Mouse (Mus musculus): ENCODE results near the gene Kank1. TPM values are rescaled to one million over a fixed set of nuclear protein-coding genes. Genes with fewer than 3 reads are reported as not detected.

Gene Kank1
- polyA plus RNA-seq, 1 experiment from 2014 or later, result 12.2 TPM

DNA sequence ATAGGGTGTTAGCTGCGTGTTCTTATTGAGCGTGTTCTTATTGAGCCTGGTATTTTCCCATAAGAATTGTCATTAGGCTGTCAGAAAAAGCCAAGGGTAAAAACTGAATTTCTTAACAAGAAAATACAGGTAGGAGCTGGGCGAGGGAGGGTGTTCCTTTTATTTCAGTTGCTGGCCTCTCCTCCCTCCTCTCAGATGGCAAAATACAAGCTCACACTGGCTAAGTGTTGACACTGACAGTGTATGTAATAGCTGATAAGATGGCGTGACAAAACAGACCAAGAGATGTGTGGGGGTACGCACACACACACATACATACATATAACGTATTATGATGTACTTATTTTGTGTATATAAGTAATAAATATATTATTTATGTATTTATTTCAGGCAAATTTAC, 145.7 kb downstream of the Kank1 start:
- no peak overlapping the region for H3K4me3 ChIP-seq (replicated peaks; ENCODE audit: low read length)
- H3K27me3 ChIP-seq (ENCODE audit: control insufficient read depth, insufficient read depth, low read length), result no peaks in the 10 kb centered on the region
- peaks cover 9% of the 10 kb centered on the region for H3K4me1 ChIP-seq (replicated peaks; ENCODE audit: control insufficient read depth, insufficient read depth, low read length)
- no peak overlapping the region for H3K4me2 ChIP-seq (replicated peaks)
- ATAC-seq (ENCODE audit: low FRiP score), result no peak
- no peak overlapping the region for H3K9ac ChIP-seq
- no peaks in the 10 kb centered on the region for H3K9me3 ChIP-seq (ENCODE audit: control insufficient read depth, low read length)
- no peak for DNase-seq (ENCODE audit: low spot score)
- no peaks in the 10 kb centered on the region for H3K36me3 ChIP-seq (replicated peaks; ENCODE audit: control insufficient read depth, insufficient read depth)
- H3K27ac ChIP-seq, result no peak overlapping the region
- 75% methylated on average over 6 of the region's 6 CpGs for WGBS

DNA sequence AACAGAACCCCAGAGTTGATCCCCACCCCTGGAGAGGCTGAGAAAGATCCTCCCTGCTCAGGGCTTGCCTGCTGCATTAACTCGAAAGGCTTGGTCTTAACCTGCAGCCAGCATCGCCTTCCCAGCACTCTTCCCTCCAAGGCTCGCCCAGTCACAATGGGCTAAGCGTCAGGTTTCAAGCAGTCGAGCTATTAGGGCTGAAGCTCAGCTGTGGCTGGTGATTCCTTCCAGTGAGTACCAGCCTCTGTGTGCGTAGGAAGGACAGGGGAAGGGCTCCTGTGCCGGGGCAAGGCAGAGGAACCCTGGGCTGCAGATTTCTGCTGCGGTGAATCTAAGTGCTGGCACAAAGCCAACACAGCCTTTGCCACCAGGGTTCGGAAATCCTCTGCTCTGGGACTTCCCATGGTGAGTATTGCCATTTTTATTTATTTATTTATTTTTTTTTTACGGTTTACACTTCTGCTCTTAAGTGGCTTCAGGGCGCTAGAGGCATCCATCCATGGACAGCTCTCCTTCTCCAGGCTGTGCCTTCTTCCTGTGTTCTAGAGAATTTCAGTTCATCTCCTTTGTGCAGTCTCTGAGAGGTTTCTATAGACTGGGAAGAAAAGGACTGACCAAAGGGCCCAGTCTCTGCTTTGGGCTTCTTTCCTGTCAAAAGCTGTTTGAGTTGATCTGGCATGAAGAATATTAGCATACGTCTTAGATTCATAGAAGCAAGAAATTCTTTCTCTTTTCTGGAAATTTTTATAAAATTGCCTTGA, 146.8 kb downstream of the Kank1 start:
- no peak overlapping the region for H3K4me3 ChIP-seq (replicated peaks; ENCODE audit: low read length)
- no peak overlapping the region for H3K9ac ChIP-seq
- ATAC-seq (ENCODE audit: low FRiP score) (no peak; the same call in 1 of the 2 replicates), DNase-seq (ENCODE audit: low spot score) (no peak)
- peaks cover 9% of the 10 kb centered on the region for H3K4me1 ChIP-seq (replicated peaks; ENCODE audit: control insufficient read depth, insufficient read depth, low read length)
- no peaks in the 10 kb centered on the region for H3K27me3 ChIP-seq (ENCODE audit: control insufficient read depth, insufficient read depth, low read length)
- H3K9me3 ChIP-seq (ENCODE audit: control insufficient read depth, low read length), result no peaks in the 10 kb centered on the region
- H3K36me3 ChIP-seq (replicated peaks; ENCODE audit: control insufficient read depth, insufficient read depth), result no peaks in the 10 kb centered on the region
- WGBS, result 15% methylated on average over 12 of the region's 12 CpGs
- H3K27ac ChIP-seq, result no peak overlapping the region
- 0 out of 2 replicates have a peak overlapping the region, but pooled peaks have one; percentile 5 for H3K4me2 ChIP-seq (replicated peaks)

GRCm38 (mm10) chr19:25385981-25386380, 149.2 kb downstream of the Kank1 start:
- Histone ChIP-seq H3K4me1 (replicated peaks; ENCODE audit: control insufficient read depth, insufficient read depth, low read length) (peaks cover 9% of the 10 kb centered on the region), H3K9me3 (ENCODE audit: control insufficient read depth, low read length) (no peaks in the 10 kb centered on the region), H3K4me3 (replicated peaks; ENCODE audit: low read length) (no peak overlapping the region), H3K27ac (no peak overlapping the region), H3K27me3 (ENCODE audit: control insufficient read depth, insufficient read depth, low read length) (no peaks in the 10 kb centered on the region), H3K36me3 (replicated peaks; ENCODE audit: control insufficient read depth, insufficient read depth) (no peaks in the 10 kb centered on the region), H3K9ac (no peak overlapping the region), H3K4me2 (replicated peaks) (no peak overlapping the region)
- 74% methylated on average over 8 of the region's 8 CpGs for WGBS
- ATAC-seq (ENCODE audit: low FRiP score) (no peak), DNase-seq (ENCODE audit: low spot score) (no peak)

DNA sequence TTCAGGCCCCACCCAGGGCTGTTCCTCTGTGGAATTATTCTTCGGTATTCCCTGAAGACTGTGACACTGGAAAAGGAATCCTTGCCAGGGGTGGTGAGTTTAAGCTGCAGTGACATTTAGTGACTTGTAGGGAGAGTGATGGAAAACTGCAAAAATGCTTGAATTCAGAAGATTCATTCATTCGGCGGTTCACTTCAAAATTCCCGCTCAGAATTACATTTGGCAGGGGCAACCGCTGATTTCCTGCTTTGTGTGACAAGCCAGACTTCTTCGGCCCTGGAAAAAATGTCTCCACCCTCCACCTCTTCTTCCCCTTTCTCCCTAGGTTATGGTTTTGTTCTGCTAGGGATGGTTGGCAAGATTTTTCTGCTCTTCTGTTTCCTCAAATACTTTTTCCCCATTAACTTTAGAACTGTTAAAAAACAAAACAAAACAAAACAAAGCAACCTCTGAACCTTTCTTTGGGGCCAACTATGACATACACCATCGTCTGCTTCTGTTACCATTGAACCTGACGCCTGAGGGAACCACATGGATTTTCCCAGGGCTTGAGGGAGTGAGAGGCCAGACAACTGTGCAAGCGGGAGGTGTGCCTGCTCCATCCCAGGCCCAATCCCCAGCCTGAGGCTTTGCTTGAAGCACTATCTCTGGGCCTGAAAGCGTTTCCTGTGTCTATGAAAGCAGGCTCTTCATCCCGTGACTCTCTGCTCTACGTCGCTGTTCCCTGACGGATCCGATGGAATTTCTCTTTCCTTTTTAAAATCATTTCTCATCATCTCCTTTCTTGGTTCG, 150.1 kb downstream of the Kank1 start:
- DNase-seq (ENCODE audit: low spot score) (no peak), ATAC-seq (ENCODE audit: low FRiP score) (no peak)
- Histone ChIP-seq H3K4me2 (replicated peaks) (no peak overlapping the region), H3K27ac (no peak overlapping the region), H3K27me3 (ENCODE audit: control insufficient read depth, insufficient read depth, low read length) (no peaks in the 10 kb centered on the region), H3K9me3 (ENCODE audit: control insufficient read depth, low read length) (no peaks in the 10 kb centered on the region), H3K36me3 (replicated peaks; ENCODE audit: control insufficient read depth, insufficient read depth) (no peaks in the 10 kb centered on the region), H3K9ac (no peak overlapping the region), H3K4me3 (replicated peaks; ENCODE audit: low read length) (no peak overlapping the region), H3K4me1 (replicated peaks; ENCODE audit: control insufficient read depth, insufficient read depth, low read length) (peaks cover 9% of the 10 kb centered on the region)
- 86% methylated on average over 16 of the region's 16 CpGs for WGBS

DNA sequence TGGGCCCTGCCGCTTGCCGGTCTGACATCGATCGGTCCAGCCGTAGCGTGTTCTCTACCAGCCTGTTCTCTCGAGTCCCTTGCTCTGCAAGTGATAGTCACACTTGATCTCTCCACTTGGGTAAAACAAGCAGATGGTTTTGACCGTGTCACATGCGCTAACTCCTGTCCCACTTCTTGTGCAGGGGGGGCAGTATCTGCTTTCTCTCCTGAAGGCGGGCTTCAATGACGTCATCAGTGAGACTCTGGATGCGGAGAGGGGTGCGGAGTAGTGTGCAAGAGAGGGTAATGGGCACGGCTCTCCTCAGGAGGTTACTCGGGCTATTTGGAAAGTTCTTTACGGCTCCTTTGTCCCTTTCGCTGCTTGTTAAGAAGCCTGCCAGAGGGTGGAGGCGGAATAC, 151.1 kb downstream of the Kank1 start:
- Histone ChIP-seq H3K9me3 (ENCODE audit: control insufficient read depth, low read length) (no peaks in the 10 kb centered on the region), H3K36me3 (replicated peaks; ENCODE audit: control insufficient read depth, insufficient read depth) (no peaks in the 10 kb centered on the region), H3K9ac (no peak overlapping the region), H3K4me3 (replicated peaks; ENCODE audit: low read length) (no peak overlapping the region), H3K27me3 (ENCODE audit: control insufficient read depth, insufficient read depth, low read length) (no peaks in the 10 kb centered on the region), H3K4me1 (replicated peaks; ENCODE audit: control insufficient read depth, insufficient read depth, low read length) (peaks cover 9% of the 10 kb centered on the region), H3K4me2 (replicated peaks) (no peak overlapping the region), H3K27ac (no peak overlapping the region)
- WGBS, result 82% methylated on average over 18 of the region's 18 CpGs
- ATAC-seq (ENCODE audit: low FRiP score), result no peak
- DNase-seq (ENCODE audit: low spot score), result no peak

GRCm38 (mm10) chr19:25392135-25392534, 155.4 kb downstream of the Kank1 start:
- H3K9ac ChIP-seq, result no peak overlapping the region
- H3K27me3 ChIP-seq (ENCODE audit: control insufficient read depth, insufficient read depth, low read length), result no peaks in the 10 kb centered on the region
- H3K4me3 ChIP-seq (replicated peaks; ENCODE audit: low read length), result no peak overlapping the region
- no peaks in the 10 kb centered on the region for H3K36me3 ChIP-seq (replicated peaks; ENCODE audit: control insufficient read depth, insufficient read depth)
- DNase-seq (ENCODE audit: low spot score), result no peak
- 92% methylated on average over 11 of the region's 11 CpGs for WGBS
- H3K4me1 ChIP-seq (replicated peaks; ENCODE audit: control insufficient read depth, insufficient read depth, low read length), result no peaks in the 10 kb centered on the region
- ATAC-seq (ENCODE audit: low FRiP score), result no peak
- H3K27ac ChIP-seq, result no peak overlapping the region
- H3K9me3 ChIP-seq (ENCODE audit: control insufficient read depth, low read length), result no peaks in the 10 kb centered on the region
- H3K4me2 ChIP-seq (replicated peaks), result no peak overlapping the region

DNA sequence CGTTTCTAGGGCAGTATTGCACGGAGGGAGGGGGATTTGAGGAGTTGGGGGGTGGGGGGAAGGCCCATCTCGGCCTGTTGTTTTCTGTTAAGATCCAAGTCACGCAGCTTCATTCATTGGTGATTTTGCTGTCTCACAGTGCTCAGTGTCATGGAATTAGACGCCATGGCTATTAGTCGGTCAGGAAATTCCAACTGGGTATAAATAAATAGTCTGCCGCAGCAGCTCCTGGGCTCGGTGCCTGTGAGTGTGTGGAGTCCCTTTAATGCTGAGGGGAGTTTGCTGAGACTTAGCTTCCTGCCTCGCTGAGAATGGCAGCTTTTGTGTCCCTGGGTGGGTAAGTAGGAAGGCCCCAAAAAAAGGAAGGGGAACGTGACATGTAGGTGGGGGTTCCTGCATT, 158.3 kb downstream of the Kank1 start:
- no peaks in the 10 kb centered on the region for H3K36me3 ChIP-seq (replicated peaks; ENCODE audit: control insufficient read depth, insufficient read depth)
- WGBS, result 15% methylated on average over 10 of the region's 10 CpGs
- no peaks in the 10 kb centered on the region for H3K9me3 ChIP-seq (ENCODE audit: control insufficient read depth, low read length)
- H3K27ac ChIP-seq, result peak overlapping the region; percentile 71
- peak; percentile 91 for ATAC-seq (ENCODE audit: low FRiP score)
- H3K4me3 ChIP-seq (replicated peaks; ENCODE audit: low read length), result no peak overlapping the region
- DNase-seq (ENCODE audit: low spot score), result peak; percentile 69
- no peaks in the 10 kb centered on the region for H3K27me3 ChIP-seq (ENCODE audit: control insufficient read depth, insufficient read depth, low read length)
- H3K9ac ChIP-seq, result 0 out of 2 replicates have a peak overlapping the region, but pooled peaks have one; percentile 5
- peaks cover 10% of the 10 kb centered on the region for H3K4me1 ChIP-seq (replicated peaks; ENCODE audit: control insufficient read depth, insufficient read depth, low read length)
- 0 out of 2 replicates have a peak overlapping the region, but pooled peaks have one; percentile 11 for H3K4me2 ChIP-seq (replicated peaks)

DNA sequence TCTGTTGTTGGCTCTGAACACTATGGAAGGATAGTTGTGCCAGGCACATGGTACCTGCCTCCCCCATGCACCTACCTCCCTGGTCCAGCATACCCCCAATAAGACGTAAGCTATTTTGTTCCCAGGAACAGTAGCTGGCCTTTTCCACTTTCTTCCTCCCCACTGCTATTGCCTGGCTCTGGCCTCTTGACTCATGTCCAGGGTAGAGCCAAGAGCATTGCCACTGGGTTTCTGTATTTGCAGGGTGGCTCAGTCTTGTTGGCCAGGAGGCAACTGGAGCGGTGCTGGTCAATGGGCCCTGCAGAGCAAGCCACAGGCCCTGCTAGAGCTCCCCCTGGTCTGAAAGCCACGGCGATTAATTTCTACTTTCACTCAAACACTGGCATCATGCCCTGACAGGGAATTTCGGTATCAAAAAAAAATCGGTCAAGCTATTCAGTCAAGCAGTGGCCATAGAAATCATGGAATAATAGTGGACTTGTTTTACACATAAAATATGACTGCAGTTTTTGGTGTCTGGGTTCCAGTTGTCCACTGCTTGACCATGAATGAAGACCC, 160.0 kb downstream of the Kank1 start:
- DNase-seq (ENCODE audit: low spot score) (no peak), ATAC-seq (ENCODE audit: low FRiP score) (no peak)
- Histone ChIP-seq H3K9ac (no peak overlapping the region), H3K27me3 (ENCODE audit: control insufficient read depth, insufficient read depth, low read length) (no peaks in the 10 kb centered on the region), H3K4me3 (replicated peaks; ENCODE audit: low read length) (no peak overlapping the region), H3K4me1 (replicated peaks; ENCODE audit: control insufficient read depth, insufficient read depth, low read length) (peaks cover 23% of the 10 kb centered on the region), H3K27ac (no peak overlapping the region), H3K36me3 (replicated peaks; ENCODE audit: control insufficient read depth, insufficient read depth) (no peaks in the 10 kb centered on the region), H3K9me3 (ENCODE audit: control insufficient read depth, low read length) (no peaks in the 10 kb centered on the region), H3K4me2 (replicated peaks) (no peak overlapping the region)
- WGBS, result 81% methylated on average over 6 of the region's 6 CpGs

DNA sequence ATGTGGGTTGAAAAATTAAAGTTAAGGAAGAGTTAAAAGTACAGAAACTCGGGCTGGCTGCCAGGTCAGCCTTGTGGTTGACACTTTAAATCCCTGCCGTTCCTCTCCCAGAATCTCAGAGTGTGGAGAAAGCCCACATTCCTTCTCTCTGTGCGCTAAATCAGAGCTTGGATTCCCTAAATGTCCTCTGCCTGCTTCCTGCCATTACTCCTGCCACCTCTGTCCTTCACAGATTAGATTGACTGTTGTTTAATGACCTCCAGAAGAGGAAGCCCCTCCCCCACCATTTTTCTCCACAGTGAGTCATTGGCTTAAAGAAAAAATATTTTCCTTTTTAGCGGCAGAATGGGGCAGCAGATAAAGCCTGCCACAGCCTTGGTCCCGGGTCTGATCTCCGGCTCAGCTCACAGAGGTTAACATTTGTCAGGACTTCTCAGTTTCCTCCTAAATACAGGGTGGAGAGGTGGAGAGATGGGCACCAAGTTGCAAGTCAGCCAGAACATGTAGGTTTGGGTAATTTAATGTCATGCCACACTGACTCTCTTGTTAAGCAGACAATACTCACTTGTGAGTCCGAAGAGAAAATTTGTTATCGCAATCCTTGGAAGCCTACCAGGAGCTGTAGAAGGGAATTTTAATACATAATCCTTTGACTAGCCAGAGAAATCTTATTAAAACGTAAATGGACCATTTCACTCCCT, 162.9 kb downstream of the Kank1 start:
- no peaks in the 10 kb centered on the region for H3K27me3 ChIP-seq (ENCODE audit: control insufficient read depth, insufficient read depth, low read length)
- 17% methylated on average over 9 of the region's 9 CpGs for WGBS
- H3K9me3 ChIP-seq (ENCODE audit: control insufficient read depth, low read length), result no peaks in the 10 kb centered on the region
- H3K4me3 ChIP-seq (replicated peaks; ENCODE audit: low read length), result no peak overlapping the region
- H3K4me2 ChIP-seq (replicated peaks), result peak overlapping the region; percentile 39
- DNase-seq (ENCODE audit: low spot score), result no peak
- no peaks in the 10 kb centered on the region for H3K36me3 ChIP-seq (replicated peaks; ENCODE audit: control insufficient read depth, insufficient read depth)
- peaks cover 25% of the 10 kb centered on the region for H3K4me1 ChIP-seq (replicated peaks; ENCODE audit: control insufficient read depth, insufficient read depth, low read length)
- 0 out of 2 replicates have a peak overlapping the region, but pooled peaks have one; percentile 0 for H3K9ac ChIP-seq
- peak overlapping the region; percentile 48; the same call in 1 of the 2 replicates for H3K27ac ChIP-seq
- no peak for ATAC-seq (ENCODE audit: low FRiP score)

Data from hindbrain, embryonic 14.5 days (tissue).